14 mouse cellular contexts compared by ENCODE assay signal in genomic region chr6:101837563-101837962, GRCm38 (mm10).
A peak's percentile ranks its signal among the peaks of the same experiment; 100 is the strongest.
DNase-seq lines count a peak whose midpoint lies in the region; ATAC-seq lines count a peak whose summit lies in the region.
"Had no signal": no experiment of that assay in that cellular context is flagged by ENCODE, and none has a peak within 500 bp of the region (broad histone marks: within the 10 kb centered on the region; RNA-seq: fewer than 3 reads in every experiment).

No protein-coding gene starts in this region.

- no peak overlapping the region for H3K4me3 ChIP-seq in lung, embryonic 15.5 days
- H3K4me3 ChIP-seq: erythroblast, embryonic 14.5 days; layer of hippocampus, adult 2 months; liver, embryonic 12.5 days; midbrain, embryonic 12.5 days; neural tube, embryonic 15.5 days had no signal

- WGBS in lung, embryonic 15.5 days, result 50% methylated on average over 6 of the region's 6 CpGs

- ATAC-seq in lung, embryonic 15.5 days (ENCODE audit: borderline replicate concordance, extremely low read depth, low FRiP score, low TSS enrichment), result peak; percentile 86; the same call in 1 of the 2 replicates
- ATAC-seq: intestine, embryonic 16.5 days; liver, embryonic 12.5 days had no signal

- H3K27ac ChIP-seq in lung, embryonic 15.5 days, result no peak overlapping the region; the same call in 1 of the 2 replicates
- H3K27ac ChIP-seq: layer of hippocampus, adult 2 months; liver, embryonic 12.5 days; midbrain, embryonic 12.5 days; neural tube, embryonic 15.5 days had no signal

- DNase-seq in heart, postnatal 4 days, result peak; percentile 58
- DNase-seq in heart, adult 9 months (ENCODE audit: low spot score in 2 of 2), result no peak
- no peak for DNase-seq in lung, adult 18-20 months
- DNase-seq in Muller cell, postnatal 12 days (ENCODE audit: inconsistent ontology term), result peak; percentile 58
- peak; percentile 8 for DNase-seq in brain, adult 2 months (ENCODE audit: low read depth, low spot score)
- no peak for DNase-seq in thymus, postnatal 4 days
- DNase-seq: thymus, postnatal 36 days had no signal

- no peak overlapping the region for H3K4me2 ChIP-seq in lung, embryonic 15.5 days
- H3K4me2 ChIP-seq: liver, embryonic 12.5 days; midbrain, embryonic 12.5 days; neural tube, embryonic 15.5 days had no signal

- H3K4me1 ChIP-seq in lung, embryonic 15.5 days, result peaks cover 5% of the 10 kb centered on the region; the same call in 1 of the 2 replicates
- H3K4me1 ChIP-seq: liver, embryonic 12.5 days; midbrain, embryonic 12.5 days; neural tube, embryonic 15.5 days had no signal

- H3K27me3 ChIP-seq in lung, embryonic 15.5 days, result no peaks in the 10 kb centered on the region
- H3K27me3 ChIP-seq: liver, embryonic 12.5 days; midbrain, embryonic 12.5 days; neural tube, embryonic 15.5 days had no signal

- H3K36me3 ChIP-seq in lung, embryonic 15.5 days, result no peaks in the 10 kb centered on the region
- H3K36me3 ChIP-seq: liver, embryonic 12.5 days; midbrain, embryonic 12.5 days; neural tube, embryonic 15.5 days had no signal

- H3K9ac ChIP-seq in lung, embryonic 15.5 days, result no peak overlapping the region
- H3K9ac ChIP-seq: liver, embryonic 12.5 days; midbrain, embryonic 12.5 days; neural tube, embryonic 15.5 days had no signal

- H3K9me3 ChIP-seq in lung, embryonic 15.5 days, result no peaks in the 10 kb centered on the region
- H3K9me3 ChIP-seq: liver, embryonic 12.5 days; midbrain, embryonic 12.5 days; neural tube, embryonic 15.5 days had no signal

Comparison
In these comparisons a context has a peak if more than half of its experiments do, and no peak if none do; other contexts are left out.
1. DNase-seq: peak in heart, postnatal 4 days (single experiment), Muller cell, postnatal 12 days (single experiment) and brain, adult 2 months (single experiment); none in heart, adult 9 months (0 of 2), lung, adult 18-20 months (0 of 2) and thymus, postnatal 4 days (single experiment).